Mouse (Mus musculus): ENCODE measurements at regions not wholly inside any gene's neighbourhood (a gene's known extent, or its start where the extent isn't known, plus 50 kb on each side); places are given as distances from the start of the nearest gene placed in this dataset.

GRCm38 (mm10) chr6:67125715-67126312, 88.6 kb upstream of the Gadd45a start:
- no peak for TF ChIP-seq E2F4 (IDR thresholded peaks at IDR 0.05; ENCODE audit: insufficient read depth)
- TF ChIP-seq POLR2AphosphoS2 (IDR thresholded peaks at IDR 0.05; ENCODE audit: insufficient read length, low read depth): no peak
- no peak for TF ChIP-seq CEBPB (IDR thresholded peaks at IDR 0.05; ENCODE audit: insufficient read depth, poor library complexity, severe bottlenecking)
- no peak for TF ChIP-seq POLR2A (IDR thresholded peaks at IDR 0.05; ENCODE audit: insufficient read length, low read depth)
- TF ChIP-seq USF1 (IDR thresholded peaks at IDR 0.05; ENCODE audit: low read depth): no peak
- TF ChIP-seq TCF12 (IDR thresholded peaks at IDR 0.05; ENCODE audit: insufficient read depth, poor library complexity, severe bottlenecking): no peak
- TF ChIP-seq MYOD1 (IDR thresholded peaks at IDR 0.05; ENCODE audit: control insufficient read depth in 1 of 3, insufficient read length in 2 of 3, low read depth in 2 of 3): no peak
- no peak for TF ChIP-seq MYOG (IDR thresholded peaks at IDR 0.05; ENCODE audit: control insufficient read depth in 1 of 3, insufficient read depth in 1 of 3, insufficient read length in 2 of 3, low read depth in 2 of 3)
